Mouse (Mus musculus) CH12.LX (cell line): ENCODE data around the gene Flt1.

ENCODE experiments used
- CHD2 ChIP-seq: IDR thresholded peaks from 2 replicates; pipeline ENCODE4 v1.6.1; 2011; ENCODE audit warnings: low read length, improper control_type of control experiment
- CTCF ChIP-seq, 2 experiments: IDR thresholded peaks in 1 of 2; conservative IDR thresholded peaks in 1 of 2; 2 replicates each; pipeline ENCODE4 v1.5.1; 2011 to 2012; ENCODE audit warnings: low read depth in 2 of 2, low read length in 2 of 2, improper control_type of control experiment in 1 of 2, inconsistent platforms in 1 of 2, mild to moderate bottlenecking in 1 of 2, moderate library complexity in 1 of 2
- GABPA ChIP-seq: IDR thresholded peaks from 2 replicates; pipeline ENCODE4 v1.6.1; 2012; ENCODE audit warnings: low read depth, low read length, improper control_type of control experiment, inconsistent platforms; ENCODE audit not compliant: insufficient replicate concordance
- JUND ChIP-seq: conservative IDR thresholded peaks from 2 replicates; pipeline ENCODE4 v1.6.1; 2011; ENCODE audit warnings: low read depth, low read length, improper control_type of control experiment
- KAT2A ChIP-seq: IDR thresholded peaks from 2 replicates; pipeline ENCODE4 v1.6.1; 2012; ENCODE audit warnings: low read length, improper control_type of control experiment, inconsistent platforms; ENCODE audit not compliant: insufficient replicate concordance
- NRF1 ChIP-seq: IDR thresholded peaks from 2 replicates; pipeline ENCODE4 v1.6.1; 2014; ENCODE audit warnings: low read depth, mild to moderate bottlenecking, inconsistent platforms, low read length, improper control_type of control experiment, moderate library complexity
- RCOR1 ChIP-seq: conservative IDR thresholded peaks from 2 replicates; pipeline ENCODE4 v1.6.1; 2012; ENCODE audit warnings: low read depth, mild to moderate bottlenecking, inconsistent platforms, low read length, improper control_type of control experiment
- TCF12 ChIP-seq: IDR thresholded peaks from 2 replicates; pipeline ENCODE4 v1.6.1; 2014; ENCODE audit warnings: low read depth, mild to moderate bottlenecking, inconsistent platforms, low read length, improper control_type of control experiment
- USF2 ChIP-seq: conservative IDR thresholded peaks from 2 replicates; pipeline ENCODE4 v1.6.1; 2011; ENCODE audit warnings: low read depth, low read length, improper control_type of control experiment

DNA sequence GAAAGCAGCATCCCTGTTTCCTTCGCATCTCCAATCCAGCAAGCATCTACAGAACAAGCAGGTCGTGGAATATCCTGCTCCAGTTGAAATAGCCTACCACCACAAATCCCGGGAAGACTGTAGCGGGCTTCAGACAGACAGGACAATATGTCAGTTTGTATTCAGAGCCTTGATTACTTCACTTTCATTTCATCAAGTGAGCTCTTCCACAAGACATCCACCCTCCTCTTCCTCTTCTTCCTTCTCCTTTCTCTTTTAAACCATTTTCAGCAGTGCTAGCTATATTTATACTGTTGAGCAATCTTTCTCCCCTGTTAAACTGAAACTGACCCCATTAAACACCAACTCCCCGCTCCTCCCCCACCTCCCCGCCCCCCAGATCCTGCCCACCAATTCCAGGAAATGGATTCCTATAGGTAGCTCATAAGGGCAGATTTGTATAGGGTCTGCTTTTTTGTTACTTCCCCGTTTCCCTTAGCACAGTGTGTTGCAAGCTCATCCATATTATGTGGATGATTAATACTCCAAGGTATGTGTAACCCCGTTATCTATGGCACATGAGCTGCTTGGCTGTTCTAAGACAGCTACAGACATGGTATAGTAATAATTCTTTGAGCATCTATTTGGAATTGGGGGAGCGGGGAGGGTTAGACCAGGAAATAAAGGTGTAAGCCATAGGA lies 33.0 kb upstream of the Flt1 start:
- TF ChIP-seq CHD2 (no peak), CTCF (conservative IDR thresholded peaks at IDR 0.05 in 1 of 2, IDR thresholded peaks at IDR 0.05 in 1 of 2; ENCODE audit: low read depth in 2 of 2, low read length in 2 of 2) (no peak), NRF1 (no peak), JUND (no peak), KAT2A (no peak), TCF12 (no peak), RCOR1 (no peak), USF2 (no peak), GABPA (no peak)
